Mouse (Mus musculus) brain, embryonic 18.5 days (tissue): ENCODE data around the gene Sema7a.

ENCODE experiments used
- DNase-seq: peaks from one replicate; pipeline ENCODE4 v3.0.0-alpha.2; 2012; ENCODE audit warnings: low read depth, low spot score

The Sema7a gene

GRCm38 (mm10) chr9:57975200-57975821 is 35.4 kb downstream of the Sema7a start:
- DNase-seq, result no peak

GRCm38 (mm10) chr9:57978025-57978424 is 38.1 kb downstream of the Sema7a start:
- DNase-seq, result no peak

GRCm38 (mm10) chr9:57978858-57979257 is 38.9 kb downstream of the Sema7a start:
- no peak for DNase-seq

- DNase-seq, result no peak
Measured at GRCm38 (mm10) chr9:57980570-57980969, 40.7 kb downstream of the Sema7a start.

- no peak for DNase-seq
Measured at GRCm38 (mm10) chr9:57985304-57985703, 45.4 kb downstream of the Sema7a start.

- no peak for DNase-seq
Measured at GRCm38 (mm10) chr9:57986293-57986692, 46.4 kb downstream of the Sema7a start.

- DNase-seq, result no peak
Measured at GRCm38 (mm10) chr9:57988098-57988497, 48.2 kb downstream of the Sema7a start.

- no peak for DNase-seq
Measured at GRCm38 (mm10) chr9:57989309-57989708, 49.4 kb downstream of the Sema7a start.

GRCm38 (mm10) chr9:57990438-57991110 is 50.7 kb downstream of the Sema7a start:
- no peak for DNase-seq

- DNase-seq, result no peak
Measured at GRCm38 (mm10) chr9:57992060-57992459, 52.1 kb downstream of the Sema7a start.

GRCm38 (mm10) chr9:57992781-57993591 is 53.1 kb downstream of the Sema7a start:
- DNase-seq, result no peak

- DNase-seq, result no peak
Measured at GRCm38 (mm10) chr9:57995282-57995681, 55.4 kb downstream of the Sema7a start.

- no peak for DNase-seq
Measured at GRCm38 (mm10) chr9:57997511-57998031, 57.7 kb downstream of the Sema7a start.

- DNase-seq, result no peak
Measured at GRCm38 (mm10) chr9:57998032-57998659, 58.2 kb downstream of the Sema7a start.

- no peak for DNase-seq
Measured at GRCm38 (mm10) chr9:57998685-57999084, 58.8 kb downstream of the Sema7a start.

GRCm38 (mm10) chr9:57999676-58000075 is 59.8 kb downstream of the Sema7a start:
- no peak for DNase-seq

- no peak for DNase-seq
Measured at GRCm38 (mm10) chr9:58003272-58003671, 63.4 kb downstream of the Sema7a start.

GRCm38 (mm10) chr9:58005753-58006461 is 66.0 kb downstream of the Sema7a start, which contains the start of gene Cyp11a1:
Gene Cyp11a1 (plus strand): TSS chr9:58006411.
- DNase-seq, result no peak

GRCm38 (mm10) chr9:58008336-58009014 is 68.6 kb downstream of the Sema7a start:
- no peak for DNase-seq

GRCm38 (mm10) chr9:58009015-58009362 is 69.1 kb downstream of the Sema7a start:
- peak; percentile 79 for DNase-seq

GRCm38 (mm10) chr9:58009588-58009987 is 69.7 kb downstream of the Sema7a start:
- DNase-seq, result no peak
